Mouse (Mus musculus): ENCODE data around the gene Xrn2. TPM values are rescaled to one million over a fixed set of nuclear protein-coding genes. Genes with fewer than 3 reads are reported as not detected.

Gene Xrn2
- 159 to 187 TPM (median 177 TPM) in 4 replicates for total RNA-seq (2023; ENCODE audit: inconsistent age)

GRCm38 (mm10) chr2:147012623-147013184 is at the start of gene Xrn2:
TSS of gene Xrn2 (plus strand) at chr2:147012996.

GRCm38 (mm10) chr2:147085072-147085870 is 72.5 kb downstream of the Xrn2 start, which contains the start of gene Nkx2-4:
TSS of gene Nkx2-4 (minus strand) at chr2:147085445.

Other genes starting within 250 kb of the Xrn2 start
- gene Kiz, start 157.1 kb upstream of the Xrn2 start, total RNA-seq (2023; ENCODE audit: inconsistent age) = 24.2 to 29.4 TPM (median 24.9 TPM) in 4 replicates
- not detected in 4 replicates for gene Nkx2-4, start 72.4 kb downstream of the Xrn2 start, total RNA-seq (2023; ENCODE audit: inconsistent age)
- gene Nkx2-2, start 181.2 kb downstream of the Xrn2 start, total RNA-seq (2023; ENCODE audit: inconsistent age) = not detected in 4 replicates